Mouse (Mus musculus): ENCODE measurements around the gene Slc52a3.

The Slc52a3 gene

GRCm38 (mm10) chr2:151999669-152000290 is 3.5 kb downstream of the Slc52a3 start:
- DNase-seq (ENCODE audit: low spot score in 2 of 2), result no peak

- DNase-seq (ENCODE audit: low spot score in 2 of 2), result no peak
Measured at GRCm38 (mm10) chr2:152000291-152000679, 4.0 kb downstream of the Slc52a3 start.

- DNase-seq (ENCODE audit: low spot score in 2 of 2), result peak in 1 of 2 experiments; percentile 35
Measured at GRCm38 (mm10) chr2:152000735-152001134, 4.4 kb downstream of the Slc52a3 start.

- no peak for DNase-seq (ENCODE audit: low spot score in 2 of 2)
Measured at GRCm38 (mm10) chr2:152002529-152002928, 6.2 kb downstream of the Slc52a3 start.

GRCm38 (mm10) chr2:152007783-152008182 is 11.5 kb downstream of the Slc52a3 start:
- peak in 1 of 2 experiments; percentile 33 for DNase-seq (ENCODE audit: low spot score in 2 of 2)

- no peak for DNase-seq (ENCODE audit: low spot score in 2 of 2)
Measured at GRCm38 (mm10) chr2:152009061-152009779, 12.9 kb downstream of the Slc52a3 start.

GRCm38 (mm10) chr2:152010251-152010650 is 13.9 kb downstream of the Slc52a3 start:
- no peak for DNase-seq (ENCODE audit: low spot score in 2 of 2)

- DNase-seq (ENCODE audit: low spot score in 2 of 2), result no peak
Measured at GRCm38 (mm10) chr2:152010661-152011060, 14.3 kb downstream of the Slc52a3 start.

GRCm38 (mm10) chr2:152011724-152012123 is 15.4 kb downstream of the Slc52a3 start:
- DNase-seq (ENCODE audit: low spot score in 2 of 2), result no peak

- DNase-seq (ENCODE audit: low spot score in 2 of 2), result no peak
Measured at GRCm38 (mm10) chr2:152012222-152012621, 15.9 kb downstream of the Slc52a3 start.

- no peak for DNase-seq (ENCODE audit: low spot score in 2 of 2)
Measured at GRCm38 (mm10) chr2:152012701-152013100, 16.4 kb downstream of the Slc52a3 start.

GRCm38 (mm10) chr2:152015997-152016396 is 19.7 kb downstream of the Slc52a3 start:
- DNase-seq (ENCODE audit: low spot score in 2 of 2), result no peak

- no peak for DNase-seq (ENCODE audit: low spot score in 2 of 2)
Measured at GRCm38 (mm10) chr2:152016666-152017065, 20.4 kb downstream of the Slc52a3 start.

GRCm38 (mm10) chr2:152020255-152020654 is 23.9 kb downstream of the Slc52a3 start:
- DNase-seq (ENCODE audit: low spot score in 2 of 2), result peak in 1 of 2 experiments; percentile 59

- DNase-seq (ENCODE audit: low spot score in 2 of 2), result no peak
Measured at GRCm38 (mm10) chr2:152022022-152022421, 25.7 kb downstream of the Slc52a3 start.

GRCm38 (mm10) chr2:152024883-152025422 is 28.6 kb downstream of the Slc52a3 start:
- no peak for DNase-seq (ENCODE audit: low spot score in 2 of 2)

- DNase-seq (ENCODE audit: low spot score in 2 of 2), result peak; percentile 70 to 90
Measured at GRCm38 (mm10) chr2:152029252-152030082, 33.2 kb downstream of the Slc52a3 start.

- no peak for DNase-seq (ENCODE audit: low spot score in 2 of 2)
Measured at GRCm38 (mm10) chr2:152030986-152031385, 34.7 kb downstream of the Slc52a3 start.

GRCm38 (mm10) chr2:152040101-152040500 is 43.8 kb downstream of the Slc52a3 start:
- no peak for DNase-seq (ENCODE audit: low spot score in 2 of 2)

GRCm38 (mm10) chr2:152047116-152048002 is 51.0 kb downstream of the Slc52a3 start:
- no peak for DNase-seq (ENCODE audit: low spot score in 2 of 2)
